Mouse (Mus musculus) testis, adult 2 months (tissue): ENCODE measurements around the gene Srpr.

Source experiments
- CTCF ChIP-seq: fragments of 200-500 bp; IDR thresholded peaks from 2 replicates; pipeline ENCODE4 v1.5.1; 2012; ENCODE audit warnings: low read depth, mild to moderate bottlenecking, inconsistent platforms, low read length, moderate library complexity; ENCODE audit not compliant: control insufficient read depth, insufficient read depth, insufficient replicate concordance
- POLR2A ChIP-seq: fragments of 200-500 bp; IDR thresholded peaks from 2 replicates; pipeline ENCODE4 v1.6.1; 2012; ENCODE audit warnings: low read depth, mild to moderate bottlenecking, inconsistent platforms, low read length, moderate library complexity; ENCODE audit not compliant: control insufficient read depth

- no peak for TF ChIP-seq POLR2A
- TF ChIP-seq CTCF, result no peak
These were observed 29.9 kb upstream of the Srpr start for GRCm38 (mm10) chr9:35170071-35170470.
